Mouse (Mus musculus) olfactory bulb, adult 2 months (tissue): ENCODE data around the gene Zfp367. TPM values are rescaled to one million over a fixed set of nuclear protein-coding genes. Genes with fewer than 3 reads are reported as not detected.

ENCODE experiments used
- H3K27ac ChIP-seq: fragments of 200-500 bp; 2 replicates; pipeline ENCODE4 v1.5.1; 2012; ENCODE audit warnings: low read depth, low read length; ENCODE audit not compliant: insufficient read depth
- H3K4me1 ChIP-seq: fragments of 200-500 bp; 2 replicates; pipeline ENCODE4 v1.6.1; 2012; ENCODE audit warnings: low read length; ENCODE audit not compliant: control insufficient read depth, insufficient read depth
- H3K4me3 ChIP-seq: fragments of 200-500 bp; 2 replicates; pipeline ENCODE4 v1.5.1; 2012; ENCODE audit warnings: mild to moderate bottlenecking, low read depth, low read length, moderate library complexity; ENCODE audit not compliant: insufficient read depth
- CTCF ChIP-seq: fragments of 200-500 bp; IDR thresholded peaks from 2 replicates; pipeline ENCODE4 v1.5.1; 2012; ENCODE audit warnings: low read depth, mild to moderate bottlenecking, low read length, moderate library complexity; ENCODE audit not compliant: insufficient read depth
- POLR2A ChIP-seq: fragments of 200-500 bp; IDR thresholded peaks from 2 replicates; pipeline ENCODE4 v1.6.1; 2012; ENCODE audit warnings: mild to moderate bottlenecking, low read depth, low read length, moderate library complexity; ENCODE audit not compliant: insufficient read depth
- WGBS: fragments of 180-500 bp; shearing (Covaris S2); methylation state at CpG from one replicate; pipeline ENCODE4 v1.1.7; 2018; 5-methylcytosine and 5-hydroxymethylcytosine counted together
- polyA plus RNA-seq: library from polyadenylated mRNA; stranded (reverse); fragments of >200 nt; gene quantifications from 2 replicates; pipeline ENCODE4 v1.2.4, GENCODE M21; 2012; ENCODE audit warnings: low replicate concordance; ENCODE audit not compliant: missing spikeins, insufficient read depth, insufficient read length

The Zfp367 gene
- polyA plus RNA-seq = not detected in 2 replicates

DNA sequence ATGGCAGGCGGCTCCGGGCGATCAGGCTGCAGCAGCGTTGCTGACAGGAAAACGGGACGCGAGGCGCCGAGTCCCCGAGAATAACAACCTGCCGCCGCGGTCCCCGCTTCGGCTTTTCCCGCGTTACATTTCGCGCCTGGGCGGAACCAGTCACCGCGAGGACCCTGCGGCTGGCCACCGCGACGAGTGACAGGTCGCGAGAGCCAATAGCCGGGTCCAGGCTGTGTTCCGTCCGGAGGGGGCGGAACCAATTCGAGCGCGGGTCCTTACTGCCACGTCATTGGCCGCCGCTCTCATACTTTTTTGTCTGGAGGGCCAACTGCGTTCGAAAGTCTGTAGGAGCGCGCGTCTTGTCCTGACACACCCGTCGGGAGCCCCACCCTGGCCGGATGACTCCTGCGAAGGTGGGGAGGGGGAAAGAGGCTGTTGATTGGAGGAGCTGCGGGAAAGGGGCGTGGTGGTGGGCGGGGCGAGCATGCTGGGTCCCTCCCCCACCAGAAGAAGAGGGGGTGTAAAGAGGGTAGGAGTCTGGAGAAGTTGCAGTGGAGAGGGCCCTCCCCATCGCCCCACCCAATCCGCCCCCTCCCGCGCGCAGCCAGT is at the start of gene Zfp367:
Gene Zfp367 (minus strand): TSS at position 120 of the 600 bp plus-strand sequence.
- no peak within 1 kb of the TSS for H3K27ac ChIP-seq
- under 1% methylated on average over 55 of the region's 56 CpGs for WGBS

DNA sequence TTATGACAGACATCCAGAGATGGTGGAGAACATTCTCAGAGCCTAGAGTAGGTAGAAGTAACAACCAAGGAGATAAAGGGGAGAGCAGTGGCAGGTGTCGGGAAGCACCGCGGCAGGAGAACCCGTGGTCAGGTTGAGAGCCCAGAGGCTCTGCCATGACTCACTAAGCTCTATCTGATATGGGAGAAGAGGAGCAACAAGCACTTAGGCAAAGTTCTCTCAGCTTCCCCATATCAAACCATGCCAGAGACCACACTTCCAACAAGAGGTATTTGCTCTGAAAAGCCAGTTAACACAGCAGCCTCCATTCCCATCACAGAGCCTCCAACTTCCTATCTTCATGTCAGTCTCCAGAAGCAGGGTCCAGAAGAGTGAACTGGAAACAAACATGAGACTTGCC is 47.9 kb upstream of the Zfp367 start:
- no peak overlapping the region for H3K27ac ChIP-seq
- no peaks in the 10 kb centered on the region for H3K4me1 ChIP-seq
- 95% methylated on average over 4 of the region's 4 CpGs for WGBS
- H3K4me3 ChIP-seq = no peak overlapping the region
- TF ChIP-seq POLR2A (no peak), CTCF (no peak)

More for the DNA sequence above, at the start of gene Zfp367:
- peaks cover 5% of the 10 kb centered on the region for H3K4me1 ChIP-seq
- TF ChIP-seq CTCF (no peak), POLR2A (no peak)
- peak within 1 kb of the TSS; percentile 85 for H3K4me3 ChIP-seq

DNA sequence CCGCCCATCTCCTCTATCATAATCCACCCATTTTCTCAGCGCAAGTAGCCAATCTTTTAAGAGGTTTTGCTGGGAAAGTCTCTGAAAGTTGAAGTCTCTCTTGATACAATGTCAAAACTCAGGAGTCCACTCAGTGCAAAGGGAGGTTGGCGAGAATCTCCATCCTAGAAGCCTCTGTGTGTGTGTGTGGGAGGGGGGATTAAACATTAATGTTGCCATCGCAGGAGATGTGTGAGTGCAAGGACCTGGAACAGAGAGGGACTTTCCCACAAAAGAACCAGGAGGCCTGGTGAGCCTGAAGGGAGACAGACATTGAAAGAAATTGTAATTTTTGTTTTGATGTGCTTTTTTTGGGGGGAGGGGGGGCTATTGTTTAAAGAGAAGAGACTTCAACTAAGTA is 45.3 kb upstream of the Zfp367 start:
- TF ChIP-seq CTCF (no peak), POLR2A (no peak)

DNA sequence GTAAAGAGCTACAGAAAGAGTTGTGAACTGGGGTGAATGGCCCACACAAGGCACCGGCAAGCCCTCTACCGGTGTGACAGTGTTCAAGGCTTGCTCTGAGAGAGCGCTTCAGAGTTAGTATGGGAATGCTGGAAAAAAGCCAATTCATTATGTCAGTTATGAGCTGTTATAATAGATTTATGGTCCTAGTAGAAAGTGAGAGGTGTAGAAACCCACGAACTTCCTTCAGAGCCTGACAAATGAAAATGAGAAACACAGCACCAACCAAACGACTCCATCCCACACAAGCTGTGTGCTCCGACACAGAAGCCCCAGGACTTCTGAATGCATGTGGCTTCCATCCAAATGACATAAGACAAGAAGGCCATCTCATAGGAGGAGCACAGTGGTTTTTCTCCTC is 44.9 kb upstream of the Zfp367 start:
- no peak overlapping the region for H3K4me3 ChIP-seq
- TF ChIP-seq CTCF (no peak), POLR2A (no peak)
- H3K4me1 ChIP-seq = no peaks in the 10 kb centered on the region
- H3K27ac ChIP-seq = no peak overlapping the region
- 81% methylated on average over 6 of the region's 6 CpGs for WGBS

More for the DNA sequence above, 45.3 kb upstream of the Zfp367 start:
- no peak overlapping the region for H3K27ac ChIP-seq
- H3K4me3 ChIP-seq = no peak overlapping the region
- 95% methylated on average over 4 of the region's 4 CpGs for WGBS
- H3K4me1 ChIP-seq = no peaks in the 10 kb centered on the region

DNA sequence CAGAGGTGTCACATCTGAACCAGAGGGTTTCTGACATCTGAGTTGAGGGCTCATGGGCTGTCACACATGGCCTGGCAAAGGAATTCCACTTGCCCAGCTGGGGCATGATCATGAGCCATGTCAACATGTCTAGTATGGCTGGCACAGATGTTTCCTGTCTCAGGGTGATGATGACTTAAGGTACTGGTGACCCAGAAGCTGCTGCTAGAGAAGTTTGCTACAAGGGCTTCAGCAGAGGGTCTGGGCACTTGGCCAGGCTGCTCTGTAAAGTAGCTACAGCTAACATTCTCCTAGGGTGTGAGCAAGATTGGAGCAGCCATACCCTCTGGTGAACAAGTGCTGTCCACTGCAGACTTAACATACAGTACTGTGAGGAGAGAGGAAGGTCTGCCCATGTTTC is 34.1 kb upstream of the Zfp367 start:
- no peak for TF ChIP-seq POLR2A
- no peak for TF ChIP-seq CTCF
- H3K4me3 ChIP-seq = no peak overlapping the region
- H3K27ac ChIP-seq = no peak overlapping the region
- no peaks in the 10 kb centered on the region for H3K4me1 ChIP-seq

DNA sequence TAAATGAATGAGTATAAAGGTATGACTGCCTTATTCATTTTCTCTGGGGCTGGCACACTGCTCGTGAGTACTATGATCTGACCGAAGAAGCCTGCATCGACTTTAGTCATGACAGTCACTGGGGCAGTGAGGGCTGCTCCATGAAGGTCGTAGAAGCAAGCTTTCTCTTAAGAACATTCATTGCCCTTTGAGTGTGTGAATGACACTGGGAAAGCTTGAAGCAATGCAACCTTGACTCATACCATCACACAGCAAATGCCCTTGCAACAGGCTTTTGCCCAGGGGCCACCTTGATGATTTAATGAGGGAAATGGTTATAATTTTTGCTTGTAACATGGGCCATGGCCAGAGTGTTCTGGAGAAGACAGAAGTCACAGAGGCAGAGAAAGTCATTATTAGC is 33.5 kb upstream of the Zfp367 start:
- 95% methylated on average over 4 of the region's 4 CpGs for WGBS
- H3K4me3 ChIP-seq = no peak overlapping the region

DNA sequence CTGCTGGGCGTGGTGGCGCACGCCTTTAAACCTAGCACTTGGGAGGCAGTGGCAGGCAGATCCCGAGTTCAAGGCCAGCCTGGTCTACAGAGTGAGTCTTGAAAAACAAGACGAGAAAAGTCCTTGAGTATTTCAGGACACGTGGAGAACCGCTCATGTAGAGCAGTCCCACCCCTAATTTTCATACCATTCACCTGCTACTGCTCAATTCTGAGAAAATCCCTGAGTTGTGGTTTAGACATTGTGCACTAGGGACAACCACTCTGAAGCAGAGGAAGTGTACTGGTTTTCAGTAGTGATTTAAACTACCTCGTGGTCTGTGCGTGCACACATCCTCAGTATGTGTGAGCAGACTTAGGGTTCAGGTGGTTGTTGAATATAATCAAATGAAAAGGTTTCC is 32.6 kb upstream of the Zfp367 start:
- Histone ChIP-seq H3K4me3 (no peak overlapping the region), H3K27ac (no peak overlapping the region), H3K4me1 (no peaks in the 10 kb centered on the region)
- TF ChIP-seq CTCF (no peak), POLR2A (no peak)
- WGBS = 93% methylated on average over 9 of the region's 9 CpGs

More for the DNA sequence above, 33.5 kb upstream of the Zfp367 start:
- H3K27ac ChIP-seq = no peak overlapping the region
- TF ChIP-seq CTCF = no peak
- H3K4me1 ChIP-seq = no peaks in the 10 kb centered on the region

DNA sequence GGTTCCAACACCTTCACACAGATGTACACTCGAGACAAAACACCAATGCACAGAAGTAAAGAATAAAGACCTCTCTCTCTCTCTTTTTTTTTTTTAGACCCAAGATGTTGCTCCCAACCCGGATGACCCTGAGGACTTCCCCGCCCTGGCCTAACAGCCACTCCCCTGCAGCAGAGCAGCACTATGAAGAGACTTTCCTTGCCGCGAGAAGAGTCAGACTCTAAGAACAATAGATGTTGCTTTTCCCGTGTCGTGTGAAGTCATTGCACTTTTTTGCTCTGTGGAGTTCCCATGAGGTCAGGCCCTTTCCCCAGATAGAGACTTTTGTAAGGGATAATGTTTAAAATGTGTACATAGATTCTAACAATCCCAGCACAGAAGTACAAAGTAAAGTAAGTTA is 32.2 kb upstream of the Zfp367 start:
- TF ChIP-seq CTCF = no peak
- no peak for TF ChIP-seq POLR2A
- WGBS = 75% methylated on average over 7 of the region's 7 CpGs
- Histone ChIP-seq H3K4me1 (no peaks in the 10 kb centered on the region), H3K27ac (no peak overlapping the region), H3K4me3 (no peak overlapping the region)

DNA sequence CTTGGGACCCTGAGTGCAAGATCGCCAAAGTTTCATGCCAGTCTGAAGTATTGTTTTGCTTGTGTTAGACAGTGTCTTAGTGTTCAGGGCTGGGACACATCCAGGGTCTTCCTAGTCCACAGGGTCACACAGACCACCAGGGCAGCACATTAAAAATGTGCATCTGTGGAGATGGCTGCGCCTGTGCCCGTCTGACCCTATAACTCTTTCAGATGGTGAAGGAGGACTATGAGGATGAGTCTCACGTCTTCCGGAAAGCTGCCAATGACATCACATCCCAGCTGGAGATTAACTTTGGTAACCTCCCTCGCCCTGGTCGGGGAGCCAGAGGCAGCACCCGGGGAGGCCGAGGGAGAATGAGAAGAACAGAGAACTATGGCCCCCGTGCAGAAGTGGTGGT is 31.4 kb upstream of the Zfp367 start:
- Histone ChIP-seq H3K27ac (no peak overlapping the region), H3K4me3 (no peak overlapping the region), H3K4me1 (no peaks in the 10 kb centered on the region)
- TF ChIP-seq POLR2A (no peak), CTCF (no peak)
- 75% methylated on average over 10 of the region's 10 CpGs for WGBS

DNA sequence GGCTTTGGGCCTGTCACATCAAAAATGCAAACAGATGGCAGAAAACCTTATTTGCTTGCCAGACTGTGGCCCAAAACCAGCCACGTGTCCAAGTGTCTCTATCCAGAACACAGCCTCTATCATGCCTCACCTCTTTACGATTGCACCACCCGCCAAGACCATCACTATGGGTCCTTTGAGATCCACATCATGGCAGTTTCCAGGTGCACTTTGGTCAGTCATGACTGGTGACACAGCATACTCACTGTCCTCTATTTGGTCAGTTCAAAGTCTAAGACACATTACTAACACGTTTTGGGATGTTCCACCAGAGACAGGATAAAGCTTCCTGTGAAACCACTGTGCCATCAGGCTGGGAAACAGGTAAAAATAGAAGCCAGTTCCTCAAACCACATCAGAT is 30.6 kb upstream of the Zfp367 start:
- Histone ChIP-seq H3K4me3 (no peak overlapping the region), H3K4me1 (no peaks in the 10 kb centered on the region), H3K27ac (no peak overlapping the region)
- no peak for TF ChIP-seq POLR2A
- no peak for TF ChIP-seq CTCF
- WGBS = 80% methylated on average over 4 of the region's 4 CpGs
